Mouse (Mus musculus) adrenal gland, postnatal 10 days (tissue): ENCODE measurements around the gene 2410015M20Rik. TPM values are rescaled to one million over a fixed set of nuclear protein-coding genes. Genes with fewer than 3 reads are reported as not detected.
A peak's percentile ranks its signal among the peaks of the same experiment; 100 is the strongest.
"Not testable (repeated sequence)": the region's sequence is repeated elsewhere in the genome, so short reads cannot be mapped to it uniquely, and the experiment has no call there.

Experiments used
- DNase-seq: peaks from one replicate; pipeline ENCODE4 v3.0.0; 2021; ENCODE audit warnings: mixed read lengths
- total RNA-seq, 2 experiments: library from RNA; stranded (reverse); gene quantifications; 2 replicates each; pipeline ENCODE4 v1.2.3; 2021

Gene 2410015M20Rik
- total RNA-seq, 2 experiments from 2014 or later: 468 to 485 TPM

- peak; percentile 98 for DNase-seq
These were observed 3.8 kb upstream of the 2410015M20Rik start, which contains the start of gene Rpl36 for GRCm38 (mm10) chr17:56613236-56613844. Gene Rpl36, plus strand, starts transcription at chr17:56613416.

- DNase-seq: not testable (repeated sequence)
These were observed 3.0 kb upstream of the 2410015M20Rik start for GRCm38 (mm10) chr17:56612565-56612939.

GRCm38 (mm10) chr17:56611861-56612564 lies 2.4 kb upstream of the 2410015M20Rik start:
- DNase-seq: peak; percentile 62

GRCm38 (mm10) chr17:56611323-56611722 lies 1.8 kb upstream of the 2410015M20Rik start:
- no peak for DNase-seq

- no peak for DNase-seq
These were observed 872 bp downstream of the 2410015M20Rik start for GRCm38 (mm10) chr17:56608699-56609098.

- DNase-seq: no peak
These were observed 2.0 kb downstream of the 2410015M20Rik start for GRCm38 (mm10) chr17:56607521-56608062.

- DNase-seq: no peak
These were observed 4.1 kb downstream of the 2410015M20Rik start for GRCm38 (mm10) chr17:56605431-56605830.

- no peak for DNase-seq
These were observed 5.1 kb downstream of the 2410015M20Rik start for GRCm38 (mm10) chr17:56604422-56604821.

GRCm38 (mm10) chr17:56604070-56604380 lies 5.5 kb downstream of the 2410015M20Rik start:
- DNase-seq: no peak

GRCm38 (mm10) chr17:56603186-56604069 lies 6.1 kb downstream of the 2410015M20Rik start:
- no peak for DNase-seq

GRCm38 (mm10) chr17:56593527-56594271 lies 15.9 kb downstream of the 2410015M20Rik start:
- no peak for DNase-seq

- DNase-seq: no peak
These were observed 17.0 kb downstream of the 2410015M20Rik start for GRCm38 (mm10) chr17:56592553-56592952.

- no peak for DNase-seq
These were observed 20.6 kb downstream of the 2410015M20Rik start for GRCm38 (mm10) chr17:56588921-56589320.

- DNase-seq: no peak
These were observed 21.8 kb downstream of the 2410015M20Rik start for GRCm38 (mm10) chr17:56587773-56588172.

- DNase-seq: peak; percentile 64
These were observed 24.3 kb downstream of the 2410015M20Rik start for GRCm38 (mm10) chr17:56585171-56585821.

GRCm38 (mm10) chr17:56584257-56585130 lies 25.1 kb downstream of the 2410015M20Rik start, which contains the start of the genes Safb2 and Safb:
Gene Safb2, minus strand, starts transcription at chr17:56584585.
Gene Safb, plus strand, starts transcription at chr17:56584825.
- peak; percentile 100 for DNase-seq

GRCm38 (mm10) chr17:56583611-56584256 lies 25.8 kb downstream of the 2410015M20Rik start:
- DNase-seq: peak; percentile 67

- DNase-seq: no peak
These were observed 26.5 kb downstream of the 2410015M20Rik start for GRCm38 (mm10) chr17:56583071-56583470.

- DNase-seq: no peak
These were observed 36.6 kb downstream of the 2410015M20Rik start for GRCm38 (mm10) chr17:56572939-56573338.

GRCm38 (mm10) chr17:56572154-56572553 lies 37.4 kb downstream of the 2410015M20Rik start:
- no peak for DNase-seq
